Mouse (Mus musculus): ENCODE data around the gene P4ha2. TPM values are rescaled to one million over a fixed set of nuclear protein-coding genes. Genes with fewer than 3 reads are reported as not detected.
A peak's percentile ranks its signal among the peaks of the same experiment; 100 is the strongest.

Gene P4ha2
- polyA plus RNA-seq (2015; fragmentation: Nextera tagmentation; extraction: Ambion mirVana) = 6.8 and 8.6 TPM in 2 replicates

- ATAC-seq = no peak; the same call in none of the 2 replicates
- WGBS = 51% methylated on average over 10 of the region's 10 CpGs
- Histone ChIP-seq H3K4me3 (replicated peaks; ENCODE audit: low read length) (peak within 1 kb of the TSS; percentile 57), H3K27ac (ENCODE audit: low read length) (no peak within 1 kb of the TSS), H3K36me3 (ENCODE audit: control insufficient read depth, insufficient read depth) (no peaks in the 10 kb centered on the region), H3K27me3 (replicated peaks; ENCODE audit: control insufficient read depth, insufficient read depth, low read length) (no peaks in the 10 kb centered on the region), H3K4me2 (ENCODE audit: low read length) (peak within 1 kb of the TSS; percentile 92), H3K9me3 (ENCODE audit: control insufficient read depth, low read length) (no peaks in the 10 kb centered on the region), H3K4me1 (replicated peaks; ENCODE audit: control insufficient read depth, insufficient read depth, low read length) (peaks cover 8% of the 10 kb centered on the region; the same call in 1 of the 2 replicates), H3K9ac (replicated peaks; ENCODE audit: low read depth, low read length) (peak within 1 kb of the TSS; percentile 65)
Observed at GRCm38 (mm10) chr11:54100045-54100691, at the start of gene P4ha2. TSS of gene P4ha2 (plus strand) at chr11:54100095.

GRCm38 (mm10) chr11:54050205-54050604 is 49.7 kb upstream of the P4ha2 start:
- Histone ChIP-seq H3K4me1 (replicated peaks; ENCODE audit: control insufficient read depth, insufficient read depth, low read length) (no peaks in the 10 kb centered on the region), H3K27ac (ENCODE audit: low read length) (no peak overlapping the region), H3K36me3 (ENCODE audit: control insufficient read depth, insufficient read depth) (no peaks in the 10 kb centered on the region), H3K27me3 (replicated peaks; ENCODE audit: control insufficient read depth, insufficient read depth, low read length) (no peaks in the 10 kb centered on the region), H3K9me3 (ENCODE audit: control insufficient read depth, low read length) (no peaks in the 10 kb centered on the region), H3K4me3 (replicated peaks; ENCODE audit: low read length) (no peak overlapping the region), H3K4me2 (ENCODE audit: low read length) (no peak overlapping the region), H3K9ac (replicated peaks; ENCODE audit: low read depth, low read length) (no peak overlapping the region)
- WGBS = 76% methylated on average over 2 of the region's 2 CpGs
- no peak for ATAC-seq

GRCm38 (mm10) chr11:54051161-54051560 is 48.7 kb upstream of the P4ha2 start:
- Histone ChIP-seq H3K4me1 (replicated peaks; ENCODE audit: control insufficient read depth, insufficient read depth, low read length) (no peaks in the 10 kb centered on the region), H3K27me3 (replicated peaks; ENCODE audit: control insufficient read depth, insufficient read depth, low read length) (no peaks in the 10 kb centered on the region), H3K4me2 (ENCODE audit: low read length) (no peak overlapping the region), H3K9me3 (ENCODE audit: control insufficient read depth, low read length) (no peaks in the 10 kb centered on the region), H3K4me3 (replicated peaks; ENCODE audit: low read length) (no peak overlapping the region), H3K36me3 (ENCODE audit: control insufficient read depth, insufficient read depth) (no peaks in the 10 kb centered on the region), H3K9ac (replicated peaks; ENCODE audit: low read depth, low read length) (no peak overlapping the region), H3K27ac (ENCODE audit: low read length) (no peak overlapping the region)
- ATAC-seq = no peak
- WGBS = 85% methylated on average over 7 of the region's 7 CpGs

GRCm38 (mm10) chr11:54052128-54052527 is 47.8 kb upstream of the P4ha2 start:
- H3K9me3 ChIP-seq (ENCODE audit: control insufficient read depth, low read length) = no peaks in the 10 kb centered on the region
- no peak overlapping the region for H3K4me3 ChIP-seq (replicated peaks; ENCODE audit: low read length)
- no peak overlapping the region for H3K4me2 ChIP-seq (ENCODE audit: low read length)

GRCm38 (mm10) chr11:54053090-54053489 is 46.8 kb upstream of the P4ha2 start:
- no peaks in the 10 kb centered on the region for H3K36me3 ChIP-seq (ENCODE audit: control insufficient read depth, insufficient read depth)
- H3K9ac ChIP-seq (replicated peaks; ENCODE audit: low read depth, low read length) = no peak overlapping the region
- H3K4me3 ChIP-seq (replicated peaks; ENCODE audit: low read length) = no peak overlapping the region
- no peaks in the 10 kb centered on the region for H3K27me3 ChIP-seq (replicated peaks; ENCODE audit: control insufficient read depth, insufficient read depth, low read length)
- H3K4me1 ChIP-seq (replicated peaks; ENCODE audit: control insufficient read depth, insufficient read depth, low read length) = peaks cover 7% of the 10 kb centered on the region
- 92% methylated on average over 7 of the region's 7 CpGs for WGBS
- H3K9me3 ChIP-seq (ENCODE audit: control insufficient read depth, low read length) = no peaks in the 10 kb centered on the region
- no peak overlapping the region for H3K27ac ChIP-seq (ENCODE audit: low read length)
- no peak overlapping the region for H3K4me2 ChIP-seq (ENCODE audit: low read length)
- ATAC-seq = no peak

More at GRCm38 (mm10) chr11:54052128-54052527, 47.8 kb upstream of the P4ha2 start:
- ATAC-seq = no peak
- no peaks in the 10 kb centered on the region for H3K27me3 ChIP-seq (replicated peaks; ENCODE audit: control insufficient read depth, insufficient read depth, low read length)
- H3K9ac ChIP-seq (replicated peaks; ENCODE audit: low read depth, low read length) = no peak overlapping the region
- H3K4me1 ChIP-seq (replicated peaks; ENCODE audit: control insufficient read depth, insufficient read depth, low read length) = no peaks in the 10 kb centered on the region
- H3K36me3 ChIP-seq (ENCODE audit: control insufficient read depth, insufficient read depth) = no peaks in the 10 kb centered on the region
- no peak overlapping the region for H3K27ac ChIP-seq (ENCODE audit: low read length)
- WGBS = 95% methylated on average over 5 of the region's 5 CpGs

- Histone ChIP-seq H3K9ac (replicated peaks; ENCODE audit: low read depth, low read length) (no peak overlapping the region), H3K4me3 (replicated peaks; ENCODE audit: low read length) (no peak overlapping the region), H3K27me3 (replicated peaks; ENCODE audit: control insufficient read depth, insufficient read depth, low read length) (no peaks in the 10 kb centered on the region), H3K36me3 (ENCODE audit: control insufficient read depth, insufficient read depth) (no peaks in the 10 kb centered on the region), H3K4me1 (replicated peaks; ENCODE audit: control insufficient read depth, insufficient read depth, low read length) (peaks cover 19% of the 10 kb centered on the region), H3K9me3 (ENCODE audit: control insufficient read depth, low read length) (no peaks in the 10 kb centered on the region), H3K27ac (ENCODE audit: low read length) (no peak overlapping the region), H3K4me2 (ENCODE audit: low read length) (no peak overlapping the region)
- no peak for ATAC-seq
- whole genome bisulfite sequencing = 37% methylated on average over 6 of the region's 6 CpGs
Observed at GRCm38 (mm10) chr11:54054257-54054656, 45.6 kb upstream of the P4ha2 start.

GRCm38 (mm10) chr11:54056132-54056531 is 43.8 kb upstream of the P4ha2 start:
- no peaks in the 10 kb centered on the region for H3K9me3 ChIP-seq (ENCODE audit: control insufficient read depth, low read length)
- 35% methylated on average over 8 of the region's 8 CpGs for WGBS
- no peaks in the 10 kb centered on the region for H3K27me3 ChIP-seq (replicated peaks; ENCODE audit: control insufficient read depth, insufficient read depth, low read length)
- no peak overlapping the region for H3K9ac ChIP-seq (replicated peaks; ENCODE audit: low read depth, low read length)
- ATAC-seq = no peak
- no peaks in the 10 kb centered on the region for H3K36me3 ChIP-seq (ENCODE audit: control insufficient read depth, insufficient read depth)
- no peak overlapping the region for H3K4me3 ChIP-seq (replicated peaks; ENCODE audit: low read length)
- peaks cover 30% of the 10 kb centered on the region for H3K4me1 ChIP-seq (replicated peaks; ENCODE audit: control insufficient read depth, insufficient read depth, low read length)
- H3K4me2 ChIP-seq (ENCODE audit: low read length) = no peak overlapping the region
- no peak overlapping the region for H3K27ac ChIP-seq (ENCODE audit: low read length)

- WGBS = 42% methylated on average over 2 of the region's 2 CpGs
- peak overlapping the region; percentile 94 for H3K27ac ChIP-seq (ENCODE audit: low read length)
Observed at GRCm38 (mm10) chr11:54057428-54057827, 42.5 kb upstream of the P4ha2 start.

GRCm38 (mm10) chr11:54058056-54058617 is 41.8 kb upstream of the P4ha2 start:
- Histone ChIP-seq H3K4me2 (ENCODE audit: low read length) (no peak overlapping the region), H3K4me1 (replicated peaks; ENCODE audit: control insufficient read depth, insufficient read depth, low read length) (peaks cover 44% of the 10 kb centered on the region), H3K9ac (replicated peaks; ENCODE audit: low read depth, low read length) (peak overlapping the region; percentile 44; the same call in 1 of the 2 replicates), H3K9me3 (ENCODE audit: control insufficient read depth, low read length) (no peaks in the 10 kb centered on the region), H3K27ac (ENCODE audit: low read length) (peak overlapping the region; percentile 94), H3K36me3 (ENCODE audit: control insufficient read depth, insufficient read depth) (no peaks in the 10 kb centered on the region), H3K4me3 (replicated peaks; ENCODE audit: low read length) (no peak overlapping the region), H3K27me3 (replicated peaks; ENCODE audit: control insufficient read depth, insufficient read depth, low read length) (no peaks in the 10 kb centered on the region)
- WGBS = 19% methylated on average over 10 of the region's 10 CpGs
- peak; percentile 68 for ATAC-seq

More at GRCm38 (mm10) chr11:54057428-54057827, 42.5 kb upstream of the P4ha2 start:
- no peak for ATAC-seq
- Histone ChIP-seq H3K36me3 (ENCODE audit: control insufficient read depth, insufficient read depth) (no peaks in the 10 kb centered on the region), H3K4me2 (ENCODE audit: low read length) (no peak overlapping the region), H3K9me3 (ENCODE audit: control insufficient read depth, low read length) (no peaks in the 10 kb centered on the region), H3K4me3 (replicated peaks; ENCODE audit: low read length) (no peak overlapping the region), H3K9ac (replicated peaks; ENCODE audit: low read depth, low read length) (no peak overlapping the region), H3K4me1 (replicated peaks; ENCODE audit: control insufficient read depth, insufficient read depth, low read length) (peaks cover 38% of the 10 kb centered on the region), H3K27me3 (replicated peaks; ENCODE audit: control insufficient read depth, insufficient read depth, low read length) (no peaks in the 10 kb centered on the region)
